Mouse (Mus musculus): ENCODE measurements around the gene Itsn1.

DNA sequence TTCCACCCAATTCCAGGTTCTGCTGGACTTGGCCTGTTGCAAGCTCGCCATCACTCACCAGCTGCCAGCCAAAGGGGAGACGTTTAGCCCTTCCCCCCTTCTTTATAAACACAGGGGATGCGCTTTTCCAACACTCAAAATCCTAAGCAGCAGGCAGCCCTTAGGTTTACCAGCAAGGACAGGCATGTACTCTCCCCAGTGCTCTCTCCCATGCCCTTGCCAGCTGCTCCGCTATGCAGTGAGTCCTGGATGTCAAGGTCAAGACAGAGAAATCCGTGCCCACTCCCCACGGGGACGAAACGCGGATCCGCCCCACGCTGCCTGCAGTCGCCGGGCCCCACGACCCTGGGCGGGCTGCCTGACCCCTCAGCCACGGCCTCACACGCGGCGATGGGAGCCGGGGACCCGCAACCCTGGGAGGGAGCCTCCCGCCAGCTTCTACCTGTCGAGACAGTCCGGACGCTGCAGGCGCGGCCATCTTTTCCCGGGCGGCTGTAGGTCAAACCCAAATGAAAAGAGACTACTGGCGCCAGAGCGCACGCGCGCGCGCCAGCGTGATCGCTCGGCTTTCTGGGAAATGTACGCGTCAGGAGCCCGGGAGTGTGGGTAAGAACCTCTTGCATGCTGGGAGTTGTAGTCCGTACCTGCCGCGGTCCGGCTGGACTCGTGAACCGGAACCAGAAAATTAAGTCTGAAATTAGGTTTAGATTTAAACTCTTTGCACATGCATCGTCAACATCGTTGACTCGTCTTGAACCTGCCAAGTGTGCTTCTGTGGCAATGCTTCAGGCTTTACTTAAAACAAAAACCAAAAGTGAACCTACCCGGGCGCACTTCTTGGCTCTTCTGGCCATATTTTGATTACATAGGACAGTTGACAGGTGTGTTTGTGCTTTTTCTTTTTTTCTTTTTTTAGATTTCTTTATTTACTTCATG lies 202.3 kb downstream of the Itsn1 start:
- TF ChIP-seq CTCF (conservative IDR thresholded peaks at IDR 0.05; ENCODE audit: insufficient read depth, insufficient read length, low read depth, low read length) (no peak), POLR2A (IDR thresholded peaks at IDR 0.05; ENCODE audit: low read depth, low read length) (peak; percentile 57)
